Mouse (Mus musculus) testis, adult 2 months (tissue): ENCODE measurements around the gene Calhm2. TPM values are rescaled to one million over a fixed set of nuclear protein-coding genes. Genes with fewer than 3 reads are reported as not detected.

Experiments used
- H3K27ac ChIP-seq: fragments of 200-500 bp; 2 replicates; pipeline ENCODE4 v1.5.1; 2012; ENCODE audit warnings: low read depth, low read length; ENCODE audit not compliant: control insufficient read depth, insufficient read depth
- H3K27me3 ChIP-seq: fragments of 200-500 bp; 2 replicates; pipeline ENCODE4 v1.6.1; 2012; ENCODE audit warnings: mild to moderate bottlenecking, low read length, moderate library complexity; ENCODE audit not compliant: control insufficient read depth, insufficient read depth
- H3K36me3 ChIP-seq: fragments of 200-500 bp; 2 replicates; pipeline ENCODE4 v1.6.1; 2012; ENCODE audit warnings: mild to moderate bottlenecking, low read length; ENCODE audit not compliant: control insufficient read depth, insufficient read depth
- H3K4me1 ChIP-seq: fragments of 200-500 bp; 2 replicates; pipeline ENCODE4 v1.6.1; 2012; ENCODE audit warnings: low read length; ENCODE audit not compliant: control insufficient read depth, insufficient read depth
- H3K4me3 ChIP-seq: fragments of 200-500 bp; 2 replicates; pipeline ENCODE4 v1.5.1; 2012; ENCODE audit warnings: low read depth, mild to moderate bottlenecking, low read length, moderate library complexity, mixed read lengths; ENCODE audit not compliant: control insufficient read depth
- CTCF ChIP-seq: fragments of 200-500 bp; IDR thresholded peaks from 2 replicates; pipeline ENCODE4 v1.5.1; 2012; ENCODE audit warnings: low read depth, mild to moderate bottlenecking, inconsistent platforms, low read length, moderate library complexity; ENCODE audit not compliant: control insufficient read depth, insufficient read depth, insufficient replicate concordance
- POLR2A ChIP-seq: fragments of 200-500 bp; IDR thresholded peaks from 2 replicates; pipeline ENCODE4 v1.6.1; 2012; ENCODE audit warnings: low read depth, mild to moderate bottlenecking, inconsistent platforms, low read length, moderate library complexity; ENCODE audit not compliant: control insufficient read depth
- polyA plus RNA-seq: library from polyadenylated mRNA; depleted of rRNA; stranded (reverse); fragments of >200 nt; gene quantifications from 2 replicates; pipeline ENCODE4 v1.2.3, GENCODE M21; 2012

Calhm2 gene
- polyA plus RNA-seq, 1 experiment: 4.1 TPM

GRCm38 (mm10) chr19:47135568-47135967 lies 2.5 kb downstream of the Calhm2 start:
- Histone ChIP-seq H3K36me3 (no peaks in the 10 kb centered on the region), H3K27me3 (no peaks in the 10 kb centered on the region), H3K27ac (no peak overlapping the region), H3K4me1 (peaks cover 3% of the 10 kb centered on the region), H3K4me3 (no peak overlapping the region)
- TF ChIP-seq POLR2A (no peak), CTCF (no peak)

- Histone ChIP-seq H3K4me3 (no peak overlapping the region), H3K4me1 (peaks cover under 1% of the 10 kb centered on the region; the same call in 1 of the 2 replicates), H3K27me3 (no peaks in the 10 kb centered on the region), H3K36me3 (no peaks in the 10 kb centered on the region; the same call in 1 of the 2 replicates), H3K27ac (no peak overlapping the region)
- TF ChIP-seq CTCF (no peak), POLR2A (no peak)
Observed at GRCm38 (mm10) chr19:47133161-47133560, 4.9 kb downstream of the Calhm2 start.

GRCm38 (mm10) chr19:47130551-47131125 lies 7.5 kb downstream of the Calhm2 start:
- Histone ChIP-seq H3K27ac (no peak overlapping the region), H3K4me3 (no peak overlapping the region), H3K36me3 (no peaks in the 10 kb centered on the region; the same call in 1 of the 2 replicates), H3K4me1 (no peaks in the 10 kb centered on the region), H3K27me3 (no peaks in the 10 kb centered on the region)
- TF ChIP-seq POLR2A: no peak
- TF ChIP-seq CTCF: no peak

GRCm38 (mm10) chr19:47128835-47129234 lies 9.3 kb downstream of the Calhm2 start:
- Histone ChIP-seq H3K27ac (no peak overlapping the region), H3K27me3 (no peaks in the 10 kb centered on the region), H3K36me3 (no peaks in the 10 kb centered on the region; the same call in 1 of the 2 replicates), H3K4me3 (no peak overlapping the region), H3K4me1 (no peaks in the 10 kb centered on the region)
- no peak for TF ChIP-seq CTCF
- no peak for TF ChIP-seq POLR2A

GRCm38 (mm10) chr19:47128164-47128563 lies 9.9 kb downstream of the Calhm2 start:
- TF ChIP-seq POLR2A (no peak), CTCF (no peak)
- H3K4me1 ChIP-seq: no peaks in the 10 kb centered on the region
- no peak overlapping the region for H3K27ac ChIP-seq
- no peaks in the 10 kb centered on the region; the same call in 1 of the 2 replicates for H3K36me3 ChIP-seq
- no peak overlapping the region for H3K4me3 ChIP-seq
- H3K27me3 ChIP-seq: no peaks in the 10 kb centered on the region

GRCm38 (mm10) chr19:47122802-47123201 lies 15.3 kb downstream of the Calhm2 start:
- no peaks in the 10 kb centered on the region for H3K4me1 ChIP-seq
- TF ChIP-seq POLR2A (no peak), CTCF (peak; percentile 48; the same call in 1 of the 2 replicates)
- H3K36me3 ChIP-seq: peaks cover 1% of the 10 kb centered on the region; the same call in 1 of the 2 replicates
- H3K27ac ChIP-seq: no peak overlapping the region
- H3K27me3 ChIP-seq: no peaks in the 10 kb centered on the region
- H3K4me3 ChIP-seq: no peak overlapping the region

DNA sequence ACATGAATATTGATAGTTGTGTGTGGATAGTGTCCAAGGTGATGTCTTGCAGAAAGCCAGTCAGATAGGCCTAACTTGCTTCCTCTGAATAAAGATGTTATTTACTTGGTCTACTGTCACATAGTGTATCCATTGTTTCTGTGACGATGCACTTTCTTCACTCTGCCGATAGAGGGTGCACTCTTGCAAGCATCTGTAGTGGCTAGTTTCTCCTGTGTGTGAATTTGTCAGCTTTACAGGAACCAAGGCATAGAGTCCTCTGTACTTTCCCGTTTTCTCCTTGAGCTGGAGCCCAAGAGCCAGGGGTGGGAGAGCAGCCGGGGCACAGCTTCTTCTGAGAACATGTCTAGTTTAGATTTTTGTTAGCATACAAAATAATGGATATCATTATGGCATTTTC lies 17.0 kb downstream of the Calhm2 start:
- no peak overlapping the region for H3K27ac ChIP-seq
- no peak overlapping the region for H3K4me3 ChIP-seq
- H3K4me1 ChIP-seq: no peaks in the 10 kb centered on the region
- H3K36me3 ChIP-seq: peaks cover 1% of the 10 kb centered on the region; the same call in 1 of the 2 replicates
- no peaks in the 10 kb centered on the region for H3K27me3 ChIP-seq
- TF ChIP-seq POLR2A (no peak), CTCF (no peak; the same call in 1 of the 2 replicates)

DNA sequence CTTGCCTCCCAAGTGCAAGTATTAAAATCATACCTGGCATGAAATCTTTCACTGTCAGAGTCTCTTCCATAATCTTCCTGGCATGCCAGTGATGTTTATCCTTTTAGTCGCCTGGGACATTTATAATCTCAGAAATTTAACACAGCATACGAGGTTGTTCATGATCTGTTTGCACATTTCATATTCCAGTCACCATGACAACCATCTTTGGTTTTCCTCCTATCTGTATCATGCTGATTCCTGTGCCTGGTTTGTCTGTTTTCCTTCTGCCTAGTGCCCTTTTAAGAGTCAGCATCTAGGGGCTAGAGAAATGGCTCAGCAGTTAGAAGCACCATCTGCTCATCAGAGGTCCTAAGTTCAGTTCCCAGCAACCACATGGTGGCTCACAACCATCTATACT lies 19.5 kb downstream of the Calhm2 start:
- Histone ChIP-seq H3K27ac (no peak overlapping the region), H3K4me3 (no peak overlapping the region), H3K27me3 (no peaks in the 10 kb centered on the region), H3K4me1 (no peaks in the 10 kb centered on the region), H3K36me3 (peaks cover 1% of the 10 kb centered on the region; the same call in 1 of the 2 replicates)
- TF ChIP-seq CTCF (no peak), POLR2A (no peak)
